Mouse (Mus musculus): ENCODE data around the gene Slc16a10.

DNA sequence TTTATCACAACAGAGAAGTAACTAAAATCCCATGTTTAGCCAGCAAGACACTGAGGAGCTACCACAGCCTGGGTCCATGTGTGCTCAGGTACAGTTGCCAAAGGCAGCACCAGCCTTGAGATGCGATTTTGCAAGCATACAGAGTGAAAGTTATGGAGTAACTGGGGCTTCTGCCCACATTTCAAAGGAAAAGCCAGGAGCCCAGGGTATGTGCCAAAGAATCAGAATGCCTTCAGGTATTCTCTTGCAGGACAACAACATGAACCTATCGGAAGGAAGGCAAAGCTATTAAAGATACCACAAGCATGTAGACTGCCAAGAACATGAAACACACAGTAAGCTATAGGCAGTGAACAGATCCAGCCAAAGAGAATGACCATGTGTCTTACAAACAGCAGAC is 141.3 kb downstream of the Slc16a10 start:
- no peak for TF ChIP-seq CTCF (IDR thresholded peaks at IDR 0.05; ENCODE audit: extremely low read depth, insufficient read length, insufficient replicate concordance, low read depth, low read length)
- TF ChIP-seq POLR2A (IDR thresholded peaks at IDR 0.05; ENCODE audit: low read depth, low read length), result no peak

All from small intestine, adult 2 months (tissue).